8 mouse cellular contexts compared by ENCODE assay signal in the genomic region with DNA sequence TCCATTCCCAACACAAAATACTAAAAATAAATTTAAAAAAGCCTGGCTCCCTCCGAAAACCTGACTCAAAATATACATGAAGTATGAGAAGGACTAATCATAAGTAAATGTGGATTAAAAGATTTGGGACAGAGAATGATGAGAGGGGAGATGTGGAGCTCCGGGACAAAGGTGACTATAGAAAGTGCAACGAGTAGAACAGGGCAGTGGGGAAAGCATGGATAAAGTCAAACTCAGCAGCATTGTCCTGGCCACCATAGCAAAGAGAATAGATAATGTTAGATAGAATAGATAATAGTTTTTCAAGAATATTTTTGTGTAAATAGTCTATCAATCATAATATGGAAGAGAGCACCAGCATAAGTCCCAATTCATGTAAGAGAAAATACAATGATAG. TPM values are rescaled to one million over a fixed set of nuclear protein-coding genes. Genes with fewer than 3 reads are reported as not detected.
DNase-seq lines count a peak whose midpoint lies in the region; ATAC-seq and TF ChIP-seq lines count a peak whose summit lies in the region.

No protein-coding gene starts in this region.

- no peaks in the 10 kb centered on the region for H3K27me3 ChIP-seq in CH12.LX (replicated peaks)
- H3K27me3 ChIP-seq in hindbrain, embryonic 10.5 days (ENCODE audit: insufficient read depth, poor library complexity, severe bottlenecking) = no peaks in the 10 kb centered on the region
- no peaks in the 10 kb centered on the region for H3K27me3 ChIP-seq in liver, postnatal 0 days (ENCODE audit: insufficient read depth, low read length)

- peak overlapping the region; percentile 25; the same call in 1 of the 2 replicates for H3K4me2 ChIP-seq in CH12.LX (ENCODE audit: insufficient read depth, low read depth, poor library complexity, severe bottlenecking)
- H3K4me2 ChIP-seq in liver, postnatal 0 days (ENCODE audit: low read depth, low read length) = peak overlapping the region; percentile 64

- peak overlapping the region; percentile 88; the same call in 1 of the 2 replicates for H3K27ac ChIP-seq in gastrocnemius, adult 2 months
- H3K27ac ChIP-seq in CH12.LX (ENCODE audit: insufficient read depth, low read depth) = no peak overlapping the region
- peak overlapping the region; percentile 94; the same call in 1 of the 2 replicates for H3K27ac ChIP-seq in hindbrain, embryonic 10.5 days
- no peak overlapping the region for H3K27ac ChIP-seq in liver, postnatal 0 days (ENCODE audit: low read depth)

- TF ChIP-seq EP300 in CH12.LX (IDR thresholded peaks at IDR 0.05; ENCODE audit: low read length) = no peak
- TF ChIP-seq EP300 in liver, postnatal 0 days (IDR thresholded peaks at IDR 0.05; ENCODE audit: low read depth) = no peak

- H3K79me2 ChIP-seq in CH12.LX (replicated peaks; ENCODE audit: control insufficient read depth, extremely low read depth, insufficient read depth, poor library complexity, severe bottlenecking) = no peaks in the 10 kb centered on the region

- peak overlapping the region; percentile 88 for H3K4me3 ChIP-seq in gastrocnemius, adult 2 months
- H3K4me3 ChIP-seq in CH12.LX (replicated peaks in 1 of 3; ENCODE audit: low read depth in 2 of 3, low read length in 2 of 3, poor library complexity in 1 of 3) = peak overlapping the region in 1 of 3 experiments; percentile 11
- peak overlapping the region; percentile 73 for H3K4me3 ChIP-seq in hindbrain, embryonic 10.5 days
- H3K4me3 ChIP-seq in liver, postnatal 0 days (ENCODE audit: low read depth, low read length) = peak overlapping the region; percentile 67

- no peak for TF ChIP-seq RAD21 in CH12.LX (IDR thresholded peaks at IDR 0.05; ENCODE audit: low read depth, low read length)

- in situ Hi-C loops in CH12.LX (cut with MboI; ENCODE audit: low pct_ligation_motif_present, low pct_unique_long_range_greater_than_20kb, low sequenced_read_pairs) = loop anchor here (10.0 kb wide), 1 partner anchor 47 kb away; a partner anchor contains a TSS

- no peaks in the 10 kb centered on the region for H3K4me1 ChIP-seq in CH12.LX (ENCODE audit: control insufficient read depth in 1 of 2, insufficient read depth in 2 of 2)
- H3K4me1 ChIP-seq in hindbrain, embryonic 10.5 days (replicated peaks) = peaks cover 10% of the 10 kb centered on the region; the same call in 1 of the 2 replicates
- no peaks in the 10 kb centered on the region for H3K4me1 ChIP-seq in liver, postnatal 0 days (ENCODE audit: insufficient read depth)

- no peak for ATAC-seq in liver, postnatal 0 days

- DNase-seq in gastrocnemius, adult 2 months = no peak
- no peak for DNase-seq in gastrocnemius, adult 8-10 months (ENCODE audit: low spot score in 2 of 2)
- DNase-seq in CH12.LX (ENCODE audit: extremely low read depth) = no peak
- DNase-seq in hindbrain, embryonic 10.5 days (ENCODE audit: low spot score) = no peak
- no peak for DNase-seq in liver, postnatal 0 days
- no peak for DNase-seq in cerebellum, adult 11-12 months
- DNase-seq in left cerebral cortex, postnatal 10 days (ENCODE audit: extremely low spot score in 1 of 2, low spot score in 2 of 2) = no peak
- DNase-seq in layer of hippocampus, adult 18-20 months (ENCODE audit: low spot score in 2 of 2) = no peak

- TF ChIP-seq CTCF in gastrocnemius, adult 2 months (IDR thresholded peaks at IDR 0.05) = no peak
- no peak for TF ChIP-seq CTCF in CH12.LX (conservative IDR thresholded peaks at IDR 0.05 in 1 of 2, IDR thresholded peaks at IDR 0.05 in 1 of 2; ENCODE audit: low read depth in 2 of 2, low read length in 2 of 2)
- no peak for TF ChIP-seq CTCF in liver, postnatal 0 days (IDR thresholded peaks at IDR 0.05; ENCODE audit: low read depth)

- no peaks in the 10 kb centered on the region for H3K9me3 ChIP-seq in CH12.LX (replicated peaks; ENCODE audit: low read length)
- H3K9me3 ChIP-seq in hindbrain, embryonic 10.5 days = no peaks in the 10 kb centered on the region
- no peaks in the 10 kb centered on the region for H3K9me3 ChIP-seq in liver, postnatal 0 days (ENCODE audit: low read length)

- dilution Hi-C loops in CH12.LX (cut with MboI; ENCODE audit: extremely low pct_ligation_motif_present, extremely low pct_unique_long_range_greater_than_20kb, low sequenced_read_pairs) = no loop called here

- H3K36me3 ChIP-seq in CH12.LX (replicated peaks in 1 of 2; ENCODE audit: control insufficient read depth in 1 of 2, insufficient read depth in 1 of 2, low read length in 1 of 2) = peaks cover 2 to 3% of the 10 kb centered on the region in 2 experiments
- peaks cover 16% of the 10 kb centered on the region for H3K36me3 ChIP-seq in hindbrain, embryonic 10.5 days
- no peaks in the 10 kb centered on the region for H3K36me3 ChIP-seq in liver, postnatal 0 days (replicated peaks; ENCODE audit: insufficient read depth, low read length)

- intact Hi-C loops in gastrocnemius, adult 2 months (cut with DNase I) = no loop called here
- intact Hi-C loops in left cerebral cortex, postnatal 10 days (cut with DNase I) = loop anchor here (10.0 kb wide), 1 partner anchor 727 kb away; no protein-coding TSS in a partner anchor

- no peak for TF ChIP-seq POLR2A in CH12.LX (IDR thresholded peaks at IDR 0.05; ENCODE audit: low read depth, low read length)

- 71% methylated on average over 3 of the region's 3 CpGs for WGBS in hindbrain, embryonic 10.5 days
- 62% methylated on average over 3 of the region's 3 CpGs for WGBS in liver, postnatal 0 days (ENCODE audit: insufficient replicate concordance)

- H3K9ac ChIP-seq in CH12.LX (ENCODE audit: insufficient read depth, low read depth) = no peak overlapping the region; the same call in 1 of the 2 replicates
- no peak overlapping the region; the same call in 1 of the 2 replicates for H3K9ac ChIP-seq in liver, postnatal 0 days (replicated peaks)

TF ChIP-seq in CH12.LX, 34 proteins besides CTCF, POLR2A, EP300 and RAD21:
- TF ChIP-seq BHLHE40 (IDR thresholded peaks at IDR 0.05; ENCODE audit: low read depth, low read length) (no peak), USF1 (IDR thresholded peaks at IDR 0.05; ENCODE audit: low read depth, low read length) (no peak), MYC (IDR thresholded peaks at IDR 0.05; ENCODE audit: low read depth, low read length) (no peak), PAX5 (IDR thresholded peaks at IDR 0.05; ENCODE audit: low read length) (no peak), MAX (IDR thresholded peaks at IDR 0.05; ENCODE audit: low read length) (no peak), SIN3A (IDR thresholded peaks at IDR 0.05; ENCODE audit: low read length) (no peak), E2F4 (IDR thresholded peaks at IDR 0.05; ENCODE audit: insufficient replicate concordance, low read depth, low read length) (no peak), HCFC1 (IDR thresholded peaks at IDR 0.05; ENCODE audit: low read depth, low read length) (no peak), ZC3H11A (IDR thresholded peaks at IDR 0.05; ENCODE audit: low read depth, low read length) (no peak), USF2 (conservative IDR thresholded peaks at IDR 0.05; ENCODE audit: low read depth, low read length) (no peak), MAFK (IDR thresholded peaks at IDR 0.05; ENCODE audit: insufficient replicate concordance, low read length) (no peak), ZKSCAN1 (IDR thresholded peaks at IDR 0.05; ENCODE audit: borderline replicate concordance, low read depth, low read length) (no peak), ETS1 (conservative IDR thresholded peaks at IDR 0.05; ENCODE audit: low read depth, low read length) (no peak), MXI1 (IDR thresholded peaks at IDR 0.05; ENCODE audit: low read depth, low read length) (no peak), POLR2AphosphoS2 (IDR thresholded peaks at IDR 0.05; ENCODE audit: low read depth, low read length) (no peak), JUND (conservative IDR thresholded peaks at IDR 0.05; ENCODE audit: low read depth, low read length) (no peak), MEF2A (IDR thresholded peaks at IDR 0.05; ENCODE audit: borderline replicate concordance, low read depth, low read length) (no peak), NRF1 (IDR thresholded peaks at IDR 0.05; ENCODE audit: low read depth, low read length) (no peak)

RNA-seq across cellular contexts. Expression of a gene that starts 48.7 kb away (rescaled TPM):
- 1 to 10 TPM; 2.2 to 2.8 TPM for total RNA-seq in gastrocnemius, adult 2 months (2021)
- 1 to 10 TPM; 2.1 to 3.0 (median 2.3) TPM for total RNA-seq in gastrocnemius, adult 8-10 months (2022)
- total RNA-seq in CH12.LX (2012; rRNA removed) (4.2 and 4.7 TPM in 2 replicates), CH12.LX (2014; rRNA removed) (8.1 and 10.7 TPM in 2 replicates)
- polyA plus RNA-seq in CH12.LX (2012; ENCODE audit: insufficient read length, low read depth) = 6.0 and 6.1 TPM in 2 replicates
- 14.0 and 16.9 TPM in 2 replicates for polyA plus RNA-seq in hindbrain, embryonic 10.5 days (2016; fragmentation: Nextera tagmentation; extraction: Ambion mirVana)
- 4.6 and 4.8 TPM in 2 replicates for polyA plus RNA-seq in liver, postnatal 0 days (2015; fragmentation: Nextera tagmentation; extraction: Ambion mirVana)
- total RNA-seq in left cerebral cortex, postnatal 10 days (2021) = 10 to 100 TPM; 20.3 to 20.4 TPM
- 10 to 100 TPM in 1 of 2 experiments, 1 to 10 TPM in 1; 8.9 to 10.5 TPM for total RNA-seq in layer of hippocampus, adult 18-20 months (2021)

Comparison
In these comparisons a context has a peak if more than half of its experiments do, and no peak if none do; other contexts are left out.
1. H3K27ac ChIP-seq: peak in gastrocnemius, adult 2 months (single experiment) and hindbrain, embryonic 10.5 days (single experiment); none in CH12.LX (single experiment) and liver, postnatal 0 days (single experiment).